Mouse (Mus musculus): ENCODE data around the gene Ptgis. TPM values are rescaled to one million over a fixed set of nuclear protein-coding genes. Genes with fewer than 3 reads are reported as not detected.

The Ptgis gene
- total RNA-seq, 1 experiment from 2014 or later: not detected

GRCm38 (mm10) chr2:167236174-167236573, 4.2 kb downstream of the Ptgis start:
- no peak for ATAC-seq (ENCODE audit: extremely low read depth, insufficient number of reproducible peaks, low FRiP score, poor library complexity, severe bottlenecking)

GRCm38 (mm10) chr2:167235338-167236018, 4.9 kb downstream of the Ptgis start:
- no peak for ATAC-seq (ENCODE audit: extremely low read depth, insufficient number of reproducible peaks, low FRiP score, poor library complexity, severe bottlenecking)

- no peak for ATAC-seq (ENCODE audit: extremely low read depth, insufficient number of reproducible peaks, low FRiP score, poor library complexity, severe bottlenecking)
These were observed 6.6 kb downstream of the Ptgis start for GRCm38 (mm10) chr2:167233771-167234170.

GRCm38 (mm10) chr2:167233009-167233335, 7.4 kb downstream of the Ptgis start:
- ATAC-seq (ENCODE audit: extremely low read depth, insufficient number of reproducible peaks, low FRiP score, poor library complexity, severe bottlenecking): no peak

- ATAC-seq (ENCODE audit: extremely low read depth, insufficient number of reproducible peaks, low FRiP score, poor library complexity, severe bottlenecking): no peak
These were observed 8.0 kb downstream of the Ptgis start for GRCm38 (mm10) chr2:167232132-167233008.

GRCm38 (mm10) chr2:167230554-167230953, 9.8 kb downstream of the Ptgis start:
- no peak for ATAC-seq (ENCODE audit: extremely low read depth, insufficient number of reproducible peaks, low FRiP score, poor library complexity, severe bottlenecking)

GRCm38 (mm10) chr2:167224937-167225336, 15.5 kb downstream of the Ptgis start:
- ATAC-seq (ENCODE audit: extremely low read depth, insufficient number of reproducible peaks, low FRiP score, poor library complexity, severe bottlenecking): no peak

- ATAC-seq (ENCODE audit: extremely low read depth, insufficient number of reproducible peaks, low FRiP score, poor library complexity, severe bottlenecking): no peak
These were observed 16.2 kb downstream of the Ptgis start for GRCm38 (mm10) chr2:167224194-167224593.

- ATAC-seq (ENCODE audit: extremely low read depth, insufficient number of reproducible peaks, low FRiP score, poor library complexity, severe bottlenecking): no peak; the same call in 1 of the 2 replicates
These were observed 18.3 kb downstream of the Ptgis start for GRCm38 (mm10) chr2:167222152-167222551.

- ATAC-seq (ENCODE audit: extremely low read depth, insufficient number of reproducible peaks, low FRiP score, poor library complexity, severe bottlenecking): no peak
These were observed 19.1 kb downstream of the Ptgis start for GRCm38 (mm10) chr2:167221159-167221845.

GRCm38 (mm10) chr2:167220736-167221135, 19.7 kb downstream of the Ptgis start:
- no peak for ATAC-seq (ENCODE audit: extremely low read depth, insufficient number of reproducible peaks, low FRiP score, poor library complexity, severe bottlenecking)

- peak; percentile 64 for ATAC-seq (ENCODE audit: extremely low read depth, insufficient number of reproducible peaks, low FRiP score, poor library complexity, severe bottlenecking)
These were observed 21.1 kb downstream of the Ptgis start for GRCm38 (mm10) chr2:167219154-167219775.

GRCm38 (mm10) chr2:167213666-167214065, 26.7 kb downstream of the Ptgis start:
- no peak for ATAC-seq (ENCODE audit: extremely low read depth, insufficient number of reproducible peaks, low FRiP score, poor library complexity, severe bottlenecking)

- no peak for ATAC-seq (ENCODE audit: extremely low read depth, insufficient number of reproducible peaks, low FRiP score, poor library complexity, severe bottlenecking)
These were observed 27.3 kb downstream of the Ptgis start for GRCm38 (mm10) chr2:167213076-167213475.

GRCm38 (mm10) chr2:167212551-167212950, 27.9 kb downstream of the Ptgis start:
- ATAC-seq (ENCODE audit: extremely low read depth, insufficient number of reproducible peaks, low FRiP score, poor library complexity, severe bottlenecking): no peak

- no peak for ATAC-seq (ENCODE audit: extremely low read depth, insufficient number of reproducible peaks, low FRiP score, poor library complexity, severe bottlenecking)
These were observed 28.3 kb downstream of the Ptgis start for GRCm38 (mm10) chr2:167212089-167212488.

- no peak for ATAC-seq (ENCODE audit: extremely low read depth, insufficient number of reproducible peaks, low FRiP score, poor library complexity, severe bottlenecking)
These were observed 30.5 kb downstream of the Ptgis start for GRCm38 (mm10) chr2:167209900-167210299.

GRCm38 (mm10) chr2:167208984-167209383, 31.4 kb downstream of the Ptgis start:
- ATAC-seq (ENCODE audit: extremely low read depth, insufficient number of reproducible peaks, low FRiP score, poor library complexity, severe bottlenecking): no peak

- ATAC-seq (ENCODE audit: extremely low read depth, insufficient number of reproducible peaks, low FRiP score, poor library complexity, severe bottlenecking): no peak
These were observed 34.3 kb downstream of the Ptgis start for GRCm38 (mm10) chr2:167205918-167206629.
